Mouse (Mus musculus) kidney, adult 2 months (tissue): ENCODE measurements around the gene Zc3h6. TPM values are rescaled to one million over a fixed set of nuclear protein-coding genes. Genes with fewer than 3 reads are reported as not detected.
"Not testable (repeated sequence)": the region's sequence is repeated elsewhere in the genome, so short reads cannot be mapped to it uniquely, and the experiment has no call there.

Source experiments
- DNase-seq: peaks from one replicate; pipeline ENCODE4 v3.0.0; 2021
- H3K27ac ChIP-seq: fragments of 200-500 bp; 2 replicates; pipeline ENCODE4 v1.5.1; 2012; ENCODE audit warnings: low read depth, low read length, control low read depth, inconsistent platforms; ENCODE audit not compliant: insufficient read depth
- H3K27me3 ChIP-seq: fragments of 200-500 bp; replicated peaks from 2 replicates; pipeline ENCODE4 v1.6.1; 2012; ENCODE audit warnings: mild to moderate bottlenecking, moderate library complexity, low read length, inconsistent platforms; ENCODE audit not compliant: control insufficient read depth, insufficient read depth
- H3K36me3 ChIP-seq: fragments of 200-500 bp; 2 replicates; pipeline ENCODE4 v1.6.1; 2012; ENCODE audit warnings: mild to moderate bottlenecking, moderate library complexity, low read length, inconsistent platforms; ENCODE audit not compliant: control insufficient read depth, insufficient read depth
- H3K4me1 ChIP-seq: fragments of 200-500 bp; 2 replicates; pipeline ENCODE4 v1.6.1; 2011; ENCODE audit warnings: low read length; ENCODE audit not compliant: control insufficient read depth, insufficient read depth
- H3K4me3 ChIP-seq: fragments of 200-500 bp; 2 replicates; pipeline ENCODE4 v1.5.1; 2011; ENCODE audit warnings: mild to moderate bottlenecking, low read depth, low read length, control low read depth; ENCODE audit not compliant: insufficient read depth
- CTCF ChIP-seq: fragments of 200-500 bp; conservative IDR thresholded peaks from 2 replicates; pipeline ENCODE4 v1.5.1; 2011; ENCODE audit warnings: low read depth, mild to moderate bottlenecking, control low read depth, low read length, moderate library complexity, mixed read lengths; ENCODE audit not compliant: insufficient read depth, insufficient read length
- POLR2A ChIP-seq: fragments of 200-500 bp; IDR thresholded peaks from one replicate; pipeline ENCODE4 v1.6.1; 2011; ENCODE audit warnings: low read depth, low read length, control low read depth
- WGBS: fragments of 180-500 bp; shearing (Covaris S2); methylation state at CpG from one replicate; pipeline ENCODE4 v1.1.7; 2018; 5-methylcytosine and 5-hydroxymethylcytosine counted together
- polyA plus RNA-seq: library from polyadenylated mRNA; depleted of rRNA; stranded (reverse); fragments of >200 nt; gene quantifications from 2 replicates; pipeline ENCODE4 v1.2.3, GENCODE M21; 2012

Zc3h6 gene
- polyA plus RNA-seq, 1 experiment: 1.0 TPM

GRCm38 (mm10) chr2:128972301-128972700 is 5.1 kb downstream of the Zc3h6 start:
- no peak overlapping the region for H3K4me3 ChIP-seq
- H3K36me3 ChIP-seq: no peaks in the 10 kb centered on the region
- H3K27ac ChIP-seq: no peak overlapping the region
- peaks cover 8% of the 10 kb centered on the region; the same call in 1 of the 2 replicates for H3K4me1 ChIP-seq
- no peak for TF ChIP-seq POLR2A
- no peak for TF ChIP-seq CTCF
- H3K27me3 ChIP-seq: no peaks in the 10 kb centered on the region
- DNase-seq: peak; percentile 43

- no peak for DNase-seq
- TF ChIP-seq POLR2A (no peak), CTCF (no peak)
- no peaks in the 10 kb centered on the region for H3K27me3 ChIP-seq
- no peak overlapping the region for H3K27ac ChIP-seq
- H3K4me3 ChIP-seq: no peak overlapping the region
- H3K4me1 ChIP-seq: peaks cover 8% of the 10 kb centered on the region; the same call in 1 of the 2 replicates
- H3K36me3 ChIP-seq: no peaks in the 10 kb centered on the region
- 85% methylated on average over 4 of the region's 4 CpGs for WGBS
Observed at GRCm38 (mm10) chr2:128975572-128975971, 8.4 kb downstream of the Zc3h6 start.

GRCm38 (mm10) chr2:128984746-128985145 is 17.5 kb downstream of the Zc3h6 start:
- H3K4me3 ChIP-seq: no peak overlapping the region
- H3K36me3 ChIP-seq: no peaks in the 10 kb centered on the region
- H3K4me1 ChIP-seq: no peaks in the 10 kb centered on the region
- 93% methylated on average over 3 of the region's 3 CpGs for WGBS
- DNase-seq: no peak
- no peaks in the 10 kb centered on the region for H3K27me3 ChIP-seq
- H3K27ac ChIP-seq: no peak overlapping the region
- no peak for TF ChIP-seq POLR2A
- no peak for TF ChIP-seq CTCF

GRCm38 (mm10) chr2:129004872-129005271 is 37.7 kb downstream of the Zc3h6 start:
- TF ChIP-seq CTCF: no peak
- TF ChIP-seq POLR2A: no peak
- no peak overlapping the region for H3K27ac ChIP-seq
- DNase-seq: no peak
- no peak overlapping the region for H3K4me3 ChIP-seq
- no peaks in the 10 kb centered on the region for H3K27me3 ChIP-seq
- H3K4me1 ChIP-seq: no peaks in the 10 kb centered on the region
- H3K36me3 ChIP-seq: no peaks in the 10 kb centered on the region; the same call in 1 of the 2 replicates

- TF ChIP-seq CTCF (no peak), POLR2A (no peak)
- no peaks in the 10 kb centered on the region for H3K27me3 ChIP-seq
- no peak overlapping the region for H3K27ac ChIP-seq
- DNase-seq: no peak
- WGBS: 82% methylated on average over 4 of the region's 4 CpGs
- H3K4me1 ChIP-seq: no peaks in the 10 kb centered on the region
- H3K36me3 ChIP-seq: no peaks in the 10 kb centered on the region
- H3K4me3 ChIP-seq: no peak overlapping the region
Observed at GRCm38 (mm10) chr2:129006194-129006749, 39.1 kb downstream of the Zc3h6 start.

- 69% methylated on average over 2 of the region's 2 CpGs for WGBS
- not testable (repeated sequence) for H3K36me3 ChIP-seq, H3K27ac ChIP-seq, H3K4me1 ChIP-seq, H3K27me3 ChIP-seq, H3K4me3 ChIP-seq, DNase-seq
Observed at GRCm38 (mm10) chr2:129008867-129009266, 41.7 kb downstream of the Zc3h6 start.

GRCm38 (mm10) chr2:129020106-129020505 is 52.9 kb downstream of the Zc3h6 start:
- Histone ChIP-seq H3K36me3 (peaks cover 3% of the 10 kb centered on the region; the same call in 1 of the 2 replicates), H3K27ac (no peak overlapping the region), H3K4me1 (no peaks in the 10 kb centered on the region), H3K4me3 (no peak overlapping the region), H3K27me3 (no peaks in the 10 kb centered on the region)
- 76% methylated on average over 2 of the region's 2 CpGs for whole genome bisulfite sequencing
- no peak for DNase-seq
- TF ChIP-seq CTCF (no peak), POLR2A (no peak)

- no peak for TF ChIP-seq CTCF
- TF ChIP-seq POLR2A: no peak
- Histone ChIP-seq H3K36me3 (no peaks in the 10 kb centered on the region; the same call in 1 of the 2 replicates), H3K4me3 (no peak overlapping the region), H3K27ac (no peak overlapping the region), H3K27me3 (no peaks in the 10 kb centered on the region), H3K4me1 (no peaks in the 10 kb centered on the region)
- 81% methylated on average over 9 of the region's 9 CpGs for WGBS
- DNase-seq: no peak
Observed at GRCm38 (mm10) chr2:129024820-129025219, 57.6 kb downstream of the Zc3h6 start.
